Mouse (Mus musculus) urinary bladder, postnatal 25 days (tissue): Measurements from ENCODE around the gene Apbb1ip.
A peak's percentile ranks its signal among the peaks of the same experiment; 100 is the strongest.
"Not testable (repeated sequence)": the region's sequence is repeated elsewhere in the genome, so short reads cannot be mapped to it uniquely, and the experiment has no call there.

Source experiments
- DNase-seq: peaks from one replicate; pipeline ENCODE4 v3.0.0; 2022; ENCODE audit warnings: low spot score

The Apbb1ip gene

DNA sequence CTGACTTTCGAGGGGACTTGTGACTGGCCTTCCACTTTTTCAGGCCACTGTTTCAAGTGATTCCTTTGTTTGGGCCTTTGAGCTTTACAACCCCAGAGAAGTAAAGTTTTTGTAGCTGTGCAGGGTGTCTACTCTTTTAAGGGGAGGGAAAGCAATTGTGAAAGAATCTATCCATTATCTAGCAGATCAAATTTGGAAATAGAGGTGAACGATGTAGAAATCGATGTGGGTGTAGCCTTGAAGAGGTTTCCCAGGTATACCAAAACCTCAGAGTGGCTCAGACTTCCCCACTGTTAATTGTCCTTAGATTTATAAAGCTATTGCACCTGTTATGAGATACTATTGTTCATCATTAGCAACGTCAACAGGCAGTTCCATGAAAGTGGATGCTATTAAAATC lies 71.6 kb downstream of the Apbb1ip start:
- no peak for DNase-seq

DNA sequence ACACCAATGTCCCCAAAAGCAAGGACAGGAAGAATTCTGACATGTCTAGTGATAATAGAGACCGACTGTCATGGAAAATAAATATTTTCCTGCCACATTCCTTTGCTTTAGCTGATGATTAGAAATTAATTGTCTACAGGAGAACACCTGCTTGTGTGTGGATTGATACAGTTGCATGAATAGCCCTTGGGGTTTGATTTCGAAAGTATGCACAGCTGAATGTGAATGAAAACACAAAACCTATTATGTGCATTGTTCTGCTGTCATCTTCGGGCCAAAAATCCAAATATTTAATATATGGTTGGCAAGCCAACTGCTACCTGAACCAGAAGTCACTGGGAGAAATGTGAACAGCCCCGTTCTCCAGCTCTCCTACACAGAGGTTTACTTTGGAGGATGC lies 78.0 kb downstream of the Apbb1ip start:
- no peak for DNase-seq

DNA sequence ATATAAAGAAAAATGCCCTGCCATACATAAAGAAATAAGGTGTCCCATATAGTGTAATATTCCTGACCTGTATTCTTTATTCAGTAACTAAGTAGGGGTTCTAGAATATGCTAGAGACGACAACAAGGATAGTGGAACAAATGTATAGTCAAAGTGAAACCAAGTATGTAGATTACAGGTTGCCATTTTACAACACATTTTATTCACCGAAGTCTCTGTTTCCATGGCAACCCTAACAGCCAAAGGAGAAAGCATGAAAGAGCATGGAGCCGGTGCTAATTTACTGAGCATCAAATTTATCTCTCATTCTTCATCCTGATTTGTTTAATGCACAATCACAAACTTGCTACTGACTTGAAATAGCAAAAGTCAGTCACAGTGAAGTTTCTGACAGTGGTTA lies 83.6 kb downstream of the Apbb1ip start:
- no peak for DNase-seq

DNA sequence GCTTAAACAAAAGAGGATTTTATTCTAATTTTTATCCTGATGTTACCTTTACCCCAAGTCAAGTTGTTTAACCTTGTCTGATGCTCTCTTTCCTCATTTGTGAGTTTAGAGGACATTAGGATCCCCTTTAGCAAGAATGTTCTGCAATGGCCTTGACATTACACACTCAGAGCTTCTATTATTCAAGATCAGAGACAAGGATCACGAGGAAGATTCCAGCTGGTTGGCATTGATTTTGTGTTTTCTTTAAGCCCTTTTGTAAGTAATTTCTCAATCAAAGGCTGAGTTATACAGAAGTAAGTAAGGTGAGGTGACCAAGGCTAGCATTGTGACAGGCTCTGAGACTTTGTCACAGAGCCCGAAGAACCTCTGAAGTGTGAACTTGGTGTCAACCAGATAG lies 88.3 kb downstream of the Apbb1ip start:
- DNase-seq = no peak

DNA sequence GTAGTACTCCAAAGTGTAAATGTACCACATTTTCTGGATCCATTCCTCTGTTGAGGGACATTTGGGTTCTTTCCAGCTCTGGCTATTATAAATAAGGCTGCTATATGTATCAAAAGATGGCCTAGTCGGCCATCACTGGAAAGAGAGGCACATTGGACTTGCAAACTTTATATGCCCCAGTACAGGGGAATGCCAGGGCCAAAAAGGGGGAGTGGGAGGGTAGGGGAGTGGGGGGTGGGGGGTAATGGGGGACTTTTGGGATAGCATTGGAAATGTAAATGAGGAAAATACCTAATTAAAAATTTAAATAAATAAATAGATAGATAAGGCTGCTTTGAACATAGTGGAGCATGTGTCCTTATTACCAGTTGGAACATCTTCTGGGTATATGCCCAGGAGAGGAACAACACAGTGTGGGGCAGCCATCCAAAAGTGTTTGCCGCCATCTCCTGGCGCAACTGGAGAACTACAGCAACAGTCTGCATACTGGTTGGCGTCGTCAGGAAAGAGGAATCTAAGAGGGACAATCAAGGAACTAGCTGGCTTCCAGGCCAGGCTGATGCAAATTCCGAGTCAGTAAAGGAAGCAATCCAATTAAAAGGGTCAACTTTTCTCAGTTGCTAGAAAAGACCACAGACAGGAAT lies 90.6 kb downstream of the Apbb1ip start:
- peak; percentile 63 for DNase-seq

DNA sequence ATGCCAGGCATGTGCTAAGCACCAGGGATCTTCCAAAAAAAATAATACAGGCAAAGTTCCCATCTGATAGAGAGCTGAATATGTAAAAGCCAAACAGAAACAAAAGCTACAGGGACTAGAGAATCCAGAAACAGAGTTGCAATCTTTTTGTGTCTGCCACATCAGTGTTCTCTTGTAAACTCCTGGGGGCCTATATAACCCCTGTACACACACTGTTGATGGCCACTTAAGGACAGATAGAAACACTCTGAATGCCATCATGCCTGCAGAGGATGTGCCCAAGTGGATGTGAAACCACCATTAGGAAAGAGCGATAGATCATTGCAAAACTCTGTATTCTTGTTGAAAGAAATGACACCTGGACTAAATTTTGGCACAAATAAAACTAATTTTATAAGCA lies 91.9 kb downstream of the Apbb1ip start:
- no peak for DNase-seq

DNA sequence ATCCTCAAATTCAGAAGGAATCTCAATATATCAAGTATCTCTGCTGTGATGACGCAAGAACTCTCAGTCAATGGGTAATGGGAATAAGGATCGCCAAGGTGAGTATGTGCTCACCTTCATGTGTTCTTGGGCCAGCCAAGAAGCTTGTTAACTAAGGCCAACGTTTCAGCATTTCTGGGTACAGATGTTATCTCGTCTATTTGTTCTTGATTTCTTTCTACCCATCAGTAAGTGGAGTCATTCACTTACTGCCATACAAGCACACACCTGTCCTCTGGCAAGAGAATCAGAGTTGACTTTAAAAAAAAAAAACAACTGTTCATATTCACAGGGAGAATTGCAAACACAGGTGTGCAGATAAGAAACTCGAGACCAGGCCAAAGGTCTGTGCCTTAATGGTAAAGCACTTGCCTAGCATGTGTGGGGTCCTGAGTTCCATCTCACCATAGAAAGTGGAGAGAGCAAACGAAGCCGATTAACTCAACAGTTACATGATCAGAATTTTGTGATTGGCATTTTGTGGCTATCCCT lies 93.1 kb downstream of the Apbb1ip start:
- no peak for DNase-seq

DNA sequence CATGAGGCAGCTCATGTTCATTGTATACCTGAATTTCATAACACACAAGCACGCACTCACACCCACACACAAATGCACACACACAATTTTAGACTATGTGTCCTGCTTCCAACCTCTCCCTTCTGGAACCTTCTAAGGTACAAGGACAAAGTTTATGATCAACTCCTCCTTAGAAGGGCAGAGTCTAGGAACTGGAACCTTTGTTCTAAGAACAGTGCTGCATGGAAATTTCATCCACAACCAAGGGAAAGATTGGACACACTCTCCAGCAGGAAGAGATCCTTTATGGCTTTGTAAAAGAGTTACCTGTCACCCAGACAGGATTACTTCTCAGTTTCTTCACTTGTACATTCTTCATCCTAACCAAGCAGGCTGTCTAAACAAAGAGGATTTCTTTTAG lies 99.3 kb downstream of the Apbb1ip start:
- DNase-seq = no peak

DNA sequence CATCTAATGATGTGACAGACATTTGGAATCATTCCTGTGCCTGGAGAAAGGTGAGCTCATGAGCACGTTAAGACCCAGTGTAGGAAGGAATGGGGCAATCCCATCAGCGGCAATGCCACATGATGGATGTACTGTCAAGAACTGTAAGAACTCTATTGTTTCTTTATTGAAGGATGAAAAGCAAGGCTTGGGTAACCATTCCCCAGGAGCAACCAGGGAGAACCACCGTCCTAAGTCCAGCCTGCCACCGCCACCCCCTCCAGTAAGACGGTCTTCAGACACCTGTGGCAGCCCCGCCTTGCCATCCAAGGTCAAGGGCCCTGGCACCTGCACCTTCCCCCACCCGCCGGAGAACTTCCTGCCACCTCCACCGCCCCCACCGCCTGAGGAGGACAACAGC lies 100.7 kb downstream of the Apbb1ip start:
- no peak for DNase-seq

DNA sequence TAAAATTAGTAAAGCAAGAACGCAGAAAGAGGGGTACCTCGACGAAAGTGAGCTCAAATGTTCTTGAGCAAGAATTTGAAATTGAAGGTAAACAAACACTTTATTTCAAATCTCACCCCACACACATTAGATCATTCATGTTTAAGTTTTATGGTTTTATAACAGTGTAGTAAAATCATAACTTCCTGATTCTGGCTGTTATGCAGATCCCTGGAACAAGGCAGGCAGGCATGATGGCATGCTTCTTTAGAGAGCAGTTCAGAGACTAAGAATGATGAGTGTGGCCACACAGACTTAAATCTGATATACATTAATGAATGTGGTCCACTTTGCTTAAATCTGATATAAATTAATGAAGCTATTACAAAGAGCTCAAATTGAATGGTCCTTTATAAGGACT lies 102.7 kb downstream of the Apbb1ip start:
- no peak for DNase-seq

DNA sequence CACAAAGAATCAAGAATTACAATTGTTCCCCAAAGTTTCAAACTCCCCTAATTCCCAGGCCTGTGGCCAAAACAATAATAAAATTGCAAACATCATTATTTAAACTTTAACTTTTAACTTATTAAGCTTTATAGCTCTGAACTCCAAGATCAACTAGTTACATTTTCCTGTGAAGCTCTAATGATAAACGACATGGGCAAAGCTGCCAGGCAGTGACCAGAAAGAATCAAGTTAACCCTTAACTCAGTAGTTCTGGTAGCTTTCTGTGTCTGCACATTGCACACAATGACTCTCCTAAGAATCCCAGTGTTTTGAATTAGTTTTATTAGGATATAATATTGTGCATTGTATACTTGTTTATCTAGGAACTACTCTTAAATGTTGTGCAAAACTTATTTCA lies 104.9 kb downstream of the Apbb1ip start:
- DNase-seq = no peak

DNA sequence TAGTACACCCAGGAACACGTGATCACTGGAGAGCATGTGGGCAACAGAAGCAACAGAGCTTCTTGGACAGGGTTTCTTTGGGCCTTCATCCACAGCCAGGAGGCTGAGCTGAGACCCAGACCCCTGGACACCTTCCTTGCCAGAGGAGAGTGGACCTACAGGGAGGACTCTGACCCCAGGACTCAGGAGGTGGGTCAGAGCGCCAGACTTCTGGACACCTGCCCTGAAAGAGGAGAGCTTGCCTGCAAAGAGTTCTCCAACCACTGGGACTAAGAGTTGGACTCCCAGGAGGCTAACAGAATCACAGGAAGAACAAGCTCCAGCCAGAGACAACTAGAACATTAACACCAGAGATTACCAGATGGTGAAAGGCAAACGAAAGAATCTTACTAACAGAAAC lies 106.8 kb downstream of the Apbb1ip start:
- not testable (repeated sequence) for DNase-seq

DNA sequence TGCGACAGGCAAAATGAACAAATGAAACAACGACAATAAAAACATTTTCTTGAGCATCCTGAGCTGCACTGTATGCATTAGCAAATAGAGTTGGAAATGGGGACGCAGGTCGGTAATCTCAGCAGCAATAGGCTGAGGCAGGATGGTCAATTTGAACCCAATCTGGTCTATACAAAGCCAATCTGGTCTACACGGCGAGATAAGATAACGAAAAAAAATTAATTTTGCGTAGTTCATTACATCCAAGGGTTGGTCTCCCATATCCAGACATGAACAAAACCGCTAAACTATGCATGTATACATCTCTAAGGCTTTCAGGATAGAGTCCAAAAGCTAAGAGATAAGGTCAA lies 121.0 kb downstream of the Apbb1ip start:
- DNase-seq = no peak

DNA sequence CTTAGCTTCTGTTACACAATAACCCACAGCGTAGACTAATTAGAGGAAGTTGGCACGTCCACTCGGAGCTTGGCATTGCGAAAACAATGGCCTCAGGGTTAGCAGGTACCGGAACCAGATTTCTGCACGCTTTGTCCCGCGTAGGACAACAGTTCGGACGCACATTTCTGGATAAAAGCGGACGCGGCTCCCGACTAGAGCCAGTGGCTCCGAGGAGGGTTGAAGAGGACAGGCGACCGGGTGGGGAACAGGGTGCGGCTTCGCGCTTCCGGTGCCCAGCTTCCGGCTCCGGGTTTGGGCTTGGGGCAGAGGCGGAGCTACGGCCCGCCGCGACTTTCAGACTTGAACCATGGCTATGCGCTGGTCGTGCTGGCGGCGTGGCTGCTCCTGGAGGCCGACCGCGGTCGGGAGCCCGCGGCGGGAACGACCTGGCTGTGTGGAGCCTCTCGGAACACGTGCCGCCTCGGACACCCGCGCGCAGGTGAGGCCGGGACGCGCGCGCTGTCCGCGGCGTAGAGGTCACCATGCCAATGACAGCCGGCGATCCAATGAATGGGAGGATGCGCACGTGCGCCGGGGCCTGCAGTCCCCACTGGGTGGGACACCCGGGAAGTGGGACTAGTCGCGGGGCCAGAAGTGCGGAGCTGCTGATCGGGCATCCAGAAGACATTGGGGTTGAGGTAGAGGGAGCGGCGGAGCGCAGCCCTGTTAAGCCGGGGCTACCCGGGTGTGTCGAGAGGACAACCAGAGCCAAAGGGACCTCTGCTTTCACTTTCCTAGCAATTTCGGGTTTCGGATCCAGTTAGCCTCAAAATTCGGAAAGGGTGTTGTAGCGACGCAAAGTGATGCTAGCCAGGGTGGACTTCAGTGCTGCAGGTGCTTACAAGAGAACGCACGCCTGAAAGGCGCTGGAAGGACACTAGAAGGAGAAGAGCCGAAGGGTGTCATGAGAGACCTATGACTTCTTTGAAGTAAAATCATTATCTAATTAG lies 121.7 kb downstream of the Apbb1ip start, which contains the start of gene Pdss1:
Pdss1 (plus strand) TSS at position 241 of the 992 bp plus-strand sequence.
- DNase-seq = peak; percentile 83

DNA sequence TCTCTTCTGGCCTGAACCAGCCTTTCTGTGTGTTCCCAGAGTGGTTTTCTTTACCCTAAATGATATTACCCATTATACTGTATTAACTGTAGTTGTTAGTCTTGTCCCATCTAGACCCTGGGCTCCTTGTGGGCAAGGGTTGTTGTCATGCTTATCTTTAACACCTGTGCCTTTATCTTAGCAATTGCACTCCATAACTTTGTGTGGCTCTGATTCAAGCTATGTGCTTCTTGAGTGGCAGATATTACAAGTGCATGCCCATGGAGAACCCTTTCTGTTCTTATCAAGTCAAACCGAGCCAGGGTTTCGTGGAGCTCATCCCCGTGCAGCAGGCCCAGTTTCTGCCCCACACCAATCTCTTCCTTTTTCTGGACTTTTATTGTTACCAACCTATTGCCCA lies 130.1 kb downstream of the Apbb1ip start:
- DNase-seq = no peak

DNA sequence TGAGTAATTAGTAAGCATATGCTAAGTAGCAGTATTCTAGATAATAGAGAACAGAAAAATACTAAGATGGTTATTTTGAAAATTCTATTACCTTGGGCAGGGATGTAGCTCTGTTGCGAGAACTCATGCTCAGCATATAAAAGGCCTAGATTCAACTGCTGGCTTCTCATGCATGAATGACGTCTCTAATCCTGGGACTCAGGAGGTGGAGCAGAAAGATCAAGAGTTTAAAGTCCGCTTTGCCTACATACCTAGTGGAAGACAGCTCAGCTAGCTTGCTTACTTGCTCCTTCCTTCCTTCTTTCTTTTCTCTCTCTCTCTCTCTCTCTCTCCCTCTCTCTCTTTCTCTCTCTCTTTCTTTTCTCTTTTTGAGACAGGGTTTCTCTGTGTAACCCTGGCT lies 140.5 kb downstream of the Apbb1ip start:
- DNase-seq = no peak

DNA sequence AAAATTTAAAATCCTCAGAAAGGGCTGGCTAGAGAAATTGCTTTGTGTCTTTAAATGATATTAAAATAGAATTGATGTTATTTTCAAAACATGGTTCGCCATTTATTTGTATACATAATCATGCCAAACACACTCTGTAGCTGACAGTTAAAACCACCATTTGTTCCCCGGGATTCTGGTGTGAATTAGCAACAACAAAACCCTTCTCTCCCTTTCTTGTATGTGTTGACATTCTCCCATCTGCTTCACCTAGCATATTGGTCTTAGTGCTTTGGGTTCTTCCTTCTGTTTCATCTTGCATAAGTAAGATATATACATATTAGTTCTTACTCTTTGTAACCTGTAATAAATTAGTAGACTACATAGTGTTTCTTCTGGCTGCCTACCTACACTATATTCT lies 144.8 kb downstream of the Apbb1ip start:
- DNase-seq = no peak
